Mouse (Mus musculus): ENCODE results near the gene Zfp148.
"Not testable (repeated sequence)": the region's sequence is repeated elsewhere in the genome, so short reads cannot be mapped to it uniquely, and the experiment has no call there.

DNA sequence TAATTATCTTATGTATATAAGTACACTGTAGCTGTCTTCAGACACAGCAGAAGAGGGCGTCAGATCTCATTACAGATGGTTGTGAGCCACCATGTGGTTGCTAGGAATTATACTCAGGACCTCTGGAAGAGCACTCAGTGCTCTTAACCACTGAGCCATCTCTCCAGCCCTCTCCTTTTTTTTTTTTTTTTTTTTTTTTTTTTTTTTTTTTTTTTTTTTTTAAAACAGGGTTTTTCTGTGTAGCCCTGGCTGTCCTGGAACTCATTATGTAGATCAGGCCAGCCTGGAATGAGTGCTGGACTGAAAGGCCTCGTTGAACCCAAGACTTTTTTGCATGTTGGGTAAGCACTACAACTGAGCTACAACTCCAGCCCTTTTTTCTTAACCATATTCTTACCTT, 3.4 kb downstream of the Zfp148 start:
- TF ChIP-seq CTCF (IDR thresholded peaks at IDR 0.05; ENCODE audit: insufficient read depth, low read length); POLR2A (IDR thresholded peaks at IDR 0.05; ENCODE audit: borderline replicate concordance, extremely low read depth, low read depth, low read length): not testable (repeated sequence)

Measured in lung, adult 2 months (tissue).